Comparison of ENCODE assay signal across 7 mouse cellular contexts in the genomic region with DNA sequence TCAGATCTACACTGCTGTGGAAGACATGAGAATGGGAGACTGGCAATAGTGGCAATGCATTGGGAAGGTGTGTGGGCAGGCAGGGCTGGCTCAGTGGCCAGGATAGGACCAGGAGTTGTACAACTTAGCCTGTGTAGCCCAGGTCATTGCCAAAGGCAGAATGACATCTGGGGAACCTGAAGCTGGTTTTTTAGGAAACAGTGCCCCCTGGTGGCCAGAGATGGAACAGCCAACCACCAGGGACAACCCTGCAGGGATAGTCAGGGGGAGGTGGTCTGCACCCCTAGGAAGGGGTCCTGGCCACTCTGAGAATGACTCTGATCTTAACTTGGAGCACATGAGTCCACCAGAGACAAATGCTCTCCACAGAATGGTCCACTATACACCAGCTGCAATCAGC. TPM values are rescaled to one million over a fixed set of nuclear protein-coding genes. Genes with fewer than 3 reads are reported as not detected.
DNase-seq lines count a peak whose midpoint lies in the region; ATAC-seq and TF ChIP-seq lines count a peak whose summit lies in the region.

No protein-coding gene starts in this region.

- 0 out of 4 replicates have a peak, but pooled peaks cover 0 to 4% of the 10 kb centered on the region in 2 experiments for H3K4me1 ChIP-seq in CH12.LX (ENCODE audit: control insufficient read depth in 1 of 2, insufficient read depth in 2 of 2)
- no peaks in the 10 kb centered on the region for H3K4me1 ChIP-seq in intestine, postnatal 0 days (replicated peaks; ENCODE audit: control insufficient read depth, insufficient read depth, low read length)
- no peaks in the 10 kb centered on the region for H3K4me1 ChIP-seq in lung, embryonic 16.5 days (replicated peaks; ENCODE audit: control insufficient read depth, insufficient read depth, low read length)

- no peak for TF ChIP-seq EP300 in CH12.LX (IDR thresholded peaks at IDR 0.05; ENCODE audit: low read length)

- H3K27me3 ChIP-seq in CH12.LX (replicated peaks), result no peaks in the 10 kb centered on the region
- H3K27me3 ChIP-seq in intestine, postnatal 0 days (replicated peaks; ENCODE audit: control insufficient read depth, insufficient read depth, low read length), result no peaks in the 10 kb centered on the region
- H3K27me3 ChIP-seq in lung, embryonic 16.5 days (ENCODE audit: control insufficient read depth, insufficient read depth, low read depth, low read length), result no peaks in the 10 kb centered on the region

- dilution Hi-C loops in CH12.LX (cut with MboI; ENCODE audit: extremely low pct_ligation_motif_present, extremely low pct_unique_long_range_greater_than_20kb, low sequenced_read_pairs), result no loop called here

- TF ChIP-seq POLR2A in CH12.LX (IDR thresholded peaks at IDR 0.05; ENCODE audit: low read depth, low read length), result no peak

- H3K4me2 ChIP-seq in CH12.LX (ENCODE audit: insufficient read depth, low read depth, poor library complexity, severe bottlenecking), result no peak overlapping the region
- no peak overlapping the region for H3K4me2 ChIP-seq in intestine, postnatal 0 days (replicated peaks; ENCODE audit: low read depth)
- H3K4me2 ChIP-seq in lung, embryonic 16.5 days (ENCODE audit: low read depth, low read length), result no peak overlapping the region

- no peak overlapping the region for H3K9ac ChIP-seq in CH12.LX (ENCODE audit: insufficient read depth, low read depth)
- no peak overlapping the region for H3K9ac ChIP-seq in intestine, postnatal 0 days (ENCODE audit: low read depth, low read length)
- no peak overlapping the region for H3K9ac ChIP-seq in lung, embryonic 16.5 days (ENCODE audit: low read length)

- H3K9me3 ChIP-seq in CH12.LX (replicated peaks; ENCODE audit: low read length), result no peaks in the 10 kb centered on the region
- no peaks in the 10 kb centered on the region for H3K9me3 ChIP-seq in intestine, postnatal 0 days (ENCODE audit: control insufficient read depth)
- no peaks in the 10 kb centered on the region for H3K9me3 ChIP-seq in lung, embryonic 16.5 days (ENCODE audit: control insufficient read depth, low read length)

- H3K36me3 ChIP-seq in CH12.LX (replicated peaks in 1 of 2; ENCODE audit: control insufficient read depth in 1 of 2, insufficient read depth in 1 of 2, low read length in 1 of 2), result peaks cover 60 to 69% of the 10 kb centered on the region in 2 experiments
- H3K36me3 ChIP-seq in intestine, postnatal 0 days (ENCODE audit: control insufficient read depth, insufficient read depth), result peaks cover 44% of the 10 kb centered on the region; the same call in 1 of the 2 replicates
- peaks cover 18% of the 10 kb centered on the region for H3K36me3 ChIP-seq in lung, embryonic 16.5 days (ENCODE audit: control insufficient read depth, insufficient read depth, low read length)

- no peaks in the 10 kb centered on the region for H3K79me2 ChIP-seq in CH12.LX (replicated peaks; ENCODE audit: control insufficient read depth, extremely low read depth, insufficient read depth, poor library complexity, severe bottlenecking)

- no peak overlapping the region for H3K27ac ChIP-seq in CH12.LX (ENCODE audit: insufficient read depth, low read depth)
- H3K27ac ChIP-seq in intestine, postnatal 0 days (ENCODE audit: low read depth, low read length), result no peak overlapping the region
- no peak overlapping the region for H3K27ac ChIP-seq in lung, embryonic 16.5 days (ENCODE audit: low read length)

- DNase-seq in A20 (ENCODE audit: low read depth, low spot score) (peak; percentile 53), CH12.LX (ENCODE audit: extremely low read depth) (peak; percentile 57)
- DNase-seq in cerebellum, adult 9-10 months, result peak; percentile 67
- DNase-seq in frontal cortex, postnatal 25 days (ENCODE audit: low spot score in 2 of 2), result peak; percentile 59 to 67
- peak; percentile 61 for DNase-seq in ovary, postnatal 36 days (ENCODE audit: low spot score)

- no peak for ATAC-seq in intestine, postnatal 0 days
- peak; percentile 17; the same call in 1 of the 2 replicates for ATAC-seq in lung, embryonic 16.5 days (ENCODE audit: low read depth)

- peak; percentile 77 for TF ChIP-seq RAD21 in CH12.LX (IDR thresholded peaks at IDR 0.05; ENCODE audit: low read depth, low read length)

- peak; percentile 83 to 91 for TF ChIP-seq CTCF in CH12.LX (conservative IDR thresholded peaks at IDR 0.05 in 1 of 2, IDR thresholded peaks at IDR 0.05 in 1 of 2; ENCODE audit: low read depth in 2 of 2, low read length in 2 of 2)
- TF ChIP-seq CTCF in intestine, postnatal 0 days (IDR thresholded peaks at IDR 0.05; ENCODE audit: low read depth), result peak; percentile 96

- in situ Hi-C loops in CH12.LX (cut with MboI; ENCODE audit: low pct_ligation_motif_present, low pct_unique_long_range_greater_than_20kb, low sequenced_read_pairs), result no loop called here

- H3K4me3 ChIP-seq in CH12.LX (replicated peaks in 1 of 3; ENCODE audit: low read depth in 2 of 3, low read length in 2 of 3, poor library complexity in 1 of 3), result no peak overlapping the region
- H3K4me3 ChIP-seq in intestine, postnatal 0 days (ENCODE audit: low read depth, low read length), result no peak overlapping the region
- H3K4me3 ChIP-seq in lung, embryonic 16.5 days (ENCODE audit: low read length), result no peak overlapping the region

TF ChIP-seq in CH12.LX, 34 proteins besides CTCF, POLR2A, EP300 and RAD21:
- TF ChIP-seq JUND (conservative IDR thresholded peaks at IDR 0.05; ENCODE audit: low read depth, low read length) (no peak), SMC3 (IDR thresholded peaks at IDR 0.05; ENCODE audit: low read depth, low read length) (peak; percentile 78)

RNA-seq across cellular contexts. Expression of a gene that starts 14.4 kb away (rescaled TPM):
- 1.7 and 2.1 TPM in 2 replicates for total RNA-seq in CH12.LX (2012; rRNA removed)
- 1.2 and 1.3 TPM in 2 replicates for total RNA-seq in CH12.LX (2014; rRNA removed)
- 1.7 and 3.0 TPM in 2 replicates for polyA plus RNA-seq in CH12.LX (2012; ENCODE audit: insufficient read length, low read depth)
- polyA plus RNA-seq in intestine, postnatal 0 days (2015; fragmentation: Nextera tagmentation; extraction: Ambion mirVana), result 12.8 and 13.0 TPM in 2 replicates
- polyA plus RNA-seq in lung, embryonic 16.5 days (2015; fragmentation: Nextera tagmentation; extraction: Ambion mirVana), result 3.7 and 4.0 TPM in 2 replicates

RNA-seq across cellular contexts. Expression of a gene that starts 24.9 kb away (rescaled TPM):
- total RNA-seq in CH12.LX (2012; rRNA removed) (88.2 and 94.0 TPM in 2 replicates), CH12.LX (2014; rRNA removed) (19.8 and 23.2 TPM in 2 replicates)
- 47.4 and 72.1 TPM in 2 replicates for polyA plus RNA-seq in CH12.LX (2012; ENCODE audit: insufficient read length, low read depth)
- polyA plus RNA-seq in intestine, postnatal 0 days (2015; fragmentation: Nextera tagmentation; extraction: Ambion mirVana), result 9.9 and 12.7 TPM in 2 replicates
- 21.9 and 24.6 TPM in 2 replicates for polyA plus RNA-seq in lung, embryonic 16.5 days (2015; fragmentation: Nextera tagmentation; extraction: Ambion mirVana)

RNA-seq across cellular contexts. Expression of a gene that starts 40.8 kb away (rescaled TPM):
- total RNA-seq in CH12.LX (2012; rRNA removed) (16.4 and 20.0 TPM in 2 replicates), CH12.LX (2014; rRNA removed) (23.6 and 23.8 TPM in 2 replicates)
- polyA plus RNA-seq in CH12.LX (2012; ENCODE audit: insufficient read length, low read depth), result 24.1 and 24.7 TPM in 2 replicates
- 23.1 and 25.5 TPM in 2 replicates for polyA plus RNA-seq in intestine, postnatal 0 days (2015; fragmentation: Nextera tagmentation; extraction: Ambion mirVana)
- polyA plus RNA-seq in lung, embryonic 16.5 days (2015; fragmentation: Nextera tagmentation; extraction: Ambion mirVana), result 15.3 and 16.3 TPM in 2 replicates
